Mouse (Mus musculus) Patski (cell line): ENCODE data around the gene Gm45785. TPM values are rescaled to one million over a fixed set of nuclear protein-coding genes. Genes with fewer than 3 reads are reported as not detected.
A peak's percentile ranks its signal among the peaks of the same experiment; 100 is the strongest.
"Not testable (repeated sequence)": the region's sequence is repeated elsewhere in the genome, so short reads cannot be mapped to it uniquely, and the experiment has no call there.

Source experiments
- ATAC-seq: fragments of 100-300 bp; one replicate; pipeline ENCODE4 v1.8.0; 2021
- CTCF ChIA-PET: fragments of 350-600 bp; sonication (Branson Sonifier 250); formaldehyde crosslinking; loops from one replicate; lab custom pipeline; 2022; ENCODE audit warnings: inconsistent platforms; lab: Charles Lee
- POLR2A ChIA-PET: fragments of 350-600 bp; sonication (Branson Sonifier 250); formaldehyde crosslinking; loops from one replicate; lab custom pipeline; 2022; ENCODE audit warnings: antibody characterized with exemption, inconsistent platforms; lab: Charles Lee
- DNase-seq: peaks from one replicate; pipeline ENCODE4 v3.0.0-alpha.2; 2011; ENCODE audit warnings: low read depth, low spot score
- H3K27me3 ChIP-seq: fragments of 371-371 bp; one replicate; pipeline ENCODE4 v1.5.1; 2021
- CTCF ChIP-seq: fragments of 100-300 bp; IDR thresholded peaks from one replicate; pipeline ENCODE4 v1.5.1; 2021
- in situ Hi-C: fragments of 300-500 bp; cut with MboI; formaldehyde crosslinking; loops from 3 replicates; pipeline ENCODE4 v1.11.1; 2018; ENCODE audit warnings: low pct_unique_long_range_greater_than_20kb, mixed read lengths
- polyA plus RNA-seq: library from polyadenylated mRNA; unstranded; gene quantifications from one replicate; pipeline ENCODE4 v1.2.3, GENCODE M21; 2021

Gene Gm45785
- polyA plus RNA-seq: not detected

DNA sequence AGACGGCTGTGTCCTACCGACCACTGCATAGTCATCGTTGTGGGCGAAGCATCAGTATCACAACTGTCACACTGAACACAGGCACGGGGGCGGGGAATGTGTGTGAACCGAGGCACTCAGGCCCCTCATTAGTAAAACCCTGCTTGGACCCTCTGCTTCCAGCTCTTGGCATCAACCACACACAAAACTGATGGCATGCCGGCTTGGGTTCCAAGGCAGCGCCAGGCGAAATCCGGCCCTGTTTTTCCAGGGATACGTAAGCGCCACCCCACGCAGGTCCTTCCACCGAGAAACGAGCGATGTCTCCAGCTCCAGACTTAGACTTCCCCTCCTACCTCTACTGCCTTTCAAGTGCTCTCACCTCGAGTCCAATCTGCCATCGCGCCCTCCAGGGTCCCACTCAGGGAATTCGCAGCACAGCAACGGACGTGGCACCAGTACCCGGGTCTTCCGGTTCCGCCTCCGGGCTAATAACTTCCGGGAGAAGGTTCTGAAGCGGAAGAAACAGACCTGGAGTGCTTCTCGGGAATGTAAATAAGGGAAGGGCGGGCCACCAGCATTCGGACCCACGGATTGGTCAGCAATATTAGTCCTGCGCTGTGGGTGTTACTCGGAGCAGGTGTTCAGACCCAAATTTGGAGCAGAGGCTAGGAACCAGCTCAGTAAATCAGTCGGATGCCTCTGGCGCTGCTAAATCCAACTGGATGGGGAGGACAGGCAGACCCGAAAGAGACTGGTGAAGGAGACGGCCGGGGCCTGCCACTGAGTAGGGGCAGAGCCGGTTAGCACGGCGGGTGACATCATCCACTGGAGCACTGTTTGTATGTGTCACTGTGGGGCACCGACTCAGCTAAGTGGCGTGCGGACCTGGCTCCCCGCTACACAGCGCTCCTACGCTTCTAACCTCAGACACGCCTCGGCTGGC, at the start of gene Gm45785:
TSS of gene Gm45785 (minus strand) at position 472 of the 925 bp plus-strand sequence.
- DNase-seq (peak; percentile 80), ATAC-seq (peak; percentile 84)
- ChIA-PET CTCF (interaction anchor here (1.2 to 1.4 kb wide), 2 partner anchors 16 to 47 kb away, joined by 3 read pairs; no protein-coding TSS in a partner anchor), POLR2A (interaction anchor here (0.7 to 2.3 kb wide), 2 partner anchors 14 to 25 kb away, joined by 3 to 10 read pairs; partner anchors contain the start of genes Psmd13 and Sirt3)
- H3K27me3 ChIP-seq: no peaks in the 10 kb centered on the region
- no peak for TF ChIP-seq CTCF
- in situ Hi-C loops: no loop called here

DNA sequence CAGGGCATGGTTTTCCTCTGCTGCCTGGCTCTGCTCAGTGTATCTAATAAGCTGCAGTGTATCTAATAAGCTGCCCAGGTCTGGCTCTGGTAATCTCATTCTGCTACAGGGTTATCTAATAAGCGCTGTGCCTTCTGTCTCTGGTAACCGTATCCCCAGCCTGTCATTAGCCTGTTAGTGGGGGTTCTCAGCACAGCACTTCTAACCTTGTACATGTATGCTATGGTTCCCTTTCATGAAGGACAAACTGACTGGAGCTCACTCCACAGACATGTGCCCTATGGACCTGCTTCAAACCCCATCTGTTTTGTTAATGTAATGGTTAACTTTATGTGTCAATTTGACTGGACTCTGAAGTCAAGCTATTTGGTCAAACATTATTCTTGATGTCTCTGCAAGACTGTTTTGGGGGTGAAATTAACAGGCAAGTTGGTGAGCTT, 49.5 kb upstream of the Gm45785 start:
- ATAC-seq (no peak), DNase-seq (no peak)
- in situ Hi-C loops: no loop called here
- POLR2A ChIA-PET: interaction anchor here (0.6 kb wide), 1 partner anchor 11 kb away, joined by 3 read pairs; no protein-coding TSS in a partner anchor
- no peaks in the 10 kb centered on the region for H3K27me3 ChIP-seq
- TF ChIP-seq CTCF: no peak
- CTCF ChIA-PET: interaction anchor here (0.8 kb wide), 1 partner anchor 69 kb away, joined by 3 read pairs; no protein-coding TSS in a partner anchor

DNA sequence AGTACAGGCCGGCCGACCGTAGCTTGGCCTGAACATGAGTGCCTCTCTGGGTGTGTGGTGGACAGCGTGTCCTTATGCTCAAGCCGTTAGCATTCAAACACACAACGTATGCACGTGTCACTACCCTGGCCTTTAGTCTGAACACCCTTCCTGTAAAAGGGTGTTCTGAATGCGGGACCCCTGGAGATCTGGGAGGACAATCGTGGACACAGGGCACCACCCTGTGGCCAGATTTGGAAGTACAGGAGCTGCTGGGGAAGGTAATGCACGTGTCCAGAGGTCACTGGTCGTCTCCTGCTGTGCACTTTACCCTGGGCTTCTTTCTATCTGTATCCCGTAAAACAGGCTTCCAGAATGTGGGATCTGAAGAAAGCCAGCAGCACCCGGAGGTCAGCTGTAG, 47.1 kb upstream of the Gm45785 start:
- POLR2A ChIA-PET: interaction anchor here (0.6 to 0.7 kb wide), 2 partner anchors 38 to 49 kb away, joined by 3 to 4 read pairs; no protein-coding TSS in a partner anchor
- in situ Hi-C loops: loop anchor here (5.0 kb wide), 1 partner anchor 61 kb away; no protein-coding TSS in a partner anchor
- CTCF ChIA-PET: interaction anchor here (0.7 to 2.1 kb wide), 14 partner anchors 9 to 62 kb away, joined by 3 to 13 read pairs (median 4); partner anchors contain the start of genes Bet1l, Odf3, Pgghg and Psmd13
- DNase-seq (no peak), ATAC-seq (peak; percentile 48)
- peak; percentile 93 for TF ChIP-seq CTCF
- no peaks in the 10 kb centered on the region for H3K27me3 ChIP-seq

DNA sequence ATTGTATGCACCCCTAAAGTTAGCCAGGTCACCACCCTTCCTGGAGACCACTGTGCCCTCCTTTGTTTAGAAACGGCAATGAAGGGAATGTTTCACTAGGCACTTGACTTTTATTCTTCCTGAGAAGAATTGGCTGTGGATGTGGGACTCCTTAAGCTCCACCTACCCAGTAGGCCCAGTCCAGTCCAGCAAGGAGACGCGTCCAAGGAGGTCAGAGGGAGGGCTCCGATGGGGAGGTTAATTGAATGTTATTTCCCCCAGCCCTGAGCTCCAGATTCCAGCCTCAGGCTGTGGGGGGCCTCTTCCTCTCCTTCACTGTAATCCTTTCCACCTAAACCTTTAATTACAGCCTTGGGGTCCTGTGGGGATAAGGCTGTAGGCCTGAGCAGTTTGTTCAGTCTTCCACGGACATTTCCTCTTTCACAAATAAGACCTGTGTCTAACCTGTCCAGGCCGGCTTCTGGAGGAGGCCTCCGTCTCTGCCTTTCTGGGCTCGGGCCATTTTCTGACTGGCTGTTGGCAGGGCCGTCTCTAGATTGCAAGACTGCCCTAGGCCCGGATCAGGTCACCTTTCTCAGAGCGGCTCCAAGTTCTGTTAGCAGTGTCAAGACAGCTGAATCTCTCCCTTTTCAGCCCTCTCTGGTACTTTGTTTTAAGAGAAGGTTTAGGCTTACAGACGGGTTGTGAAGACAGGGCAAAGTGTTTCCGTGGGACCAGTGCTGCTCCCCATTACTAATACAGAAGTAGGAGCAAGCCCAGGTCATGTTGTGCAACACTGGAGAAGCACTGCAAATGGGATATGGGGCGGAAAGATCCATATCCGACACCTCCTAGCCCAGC, 46.1 kb upstream of the Gm45785 start:
- DNase-seq (no peak), ATAC-seq (no peak)
- in situ Hi-C loops: loop anchor here (5.0 kb wide), 1 partner anchor 60 kb away; no protein-coding TSS in a partner anchor
- CTCF ChIA-PET: interaction anchor here (0.7 to 2.1 kb wide), 11 partner anchors 8 to 61 kb away, joined by 3 to 13 read pairs (median 5); partner anchors contain the start of genes Bet1l, Odf3, Pgghg and Psmd13
- TF ChIP-seq CTCF: no peak
- POLR2A ChIA-PET: no interaction called here
- H3K27me3 ChIP-seq: no peaks in the 10 kb centered on the region

DNA sequence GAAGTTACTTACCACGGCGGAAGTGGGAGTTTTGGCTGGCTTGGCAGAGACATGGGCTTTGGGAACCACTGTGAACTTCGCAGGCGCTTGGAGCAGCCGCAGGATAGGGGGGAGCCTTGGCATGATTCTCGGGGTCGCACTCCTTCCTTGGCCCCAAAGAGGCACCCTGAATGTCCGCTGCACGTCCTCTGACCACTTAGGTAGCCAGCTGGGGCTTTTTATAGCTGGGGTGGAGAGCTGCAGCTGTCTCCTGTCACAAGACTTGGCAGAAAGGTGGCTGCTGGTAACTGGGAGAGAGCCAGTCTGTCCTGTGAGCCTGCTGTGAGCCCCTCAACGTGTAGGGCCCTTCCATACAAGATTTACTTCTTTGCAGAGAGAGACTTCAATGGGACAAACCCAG, 44.1 kb upstream of the Gm45785 start, which contains the start of gene Cox8b:
TSS of gene Cox8b (minus strand) at position 227 of the 400 bp plus-strand sequence.
- in situ Hi-C loops: loop anchor here (5.0 kb wide), 1 partner anchor 58 kb away; no protein-coding TSS in a partner anchor
- POLR2A ChIA-PET: no interaction called here
- CTCF ChIA-PET: no interaction called here

DNA sequence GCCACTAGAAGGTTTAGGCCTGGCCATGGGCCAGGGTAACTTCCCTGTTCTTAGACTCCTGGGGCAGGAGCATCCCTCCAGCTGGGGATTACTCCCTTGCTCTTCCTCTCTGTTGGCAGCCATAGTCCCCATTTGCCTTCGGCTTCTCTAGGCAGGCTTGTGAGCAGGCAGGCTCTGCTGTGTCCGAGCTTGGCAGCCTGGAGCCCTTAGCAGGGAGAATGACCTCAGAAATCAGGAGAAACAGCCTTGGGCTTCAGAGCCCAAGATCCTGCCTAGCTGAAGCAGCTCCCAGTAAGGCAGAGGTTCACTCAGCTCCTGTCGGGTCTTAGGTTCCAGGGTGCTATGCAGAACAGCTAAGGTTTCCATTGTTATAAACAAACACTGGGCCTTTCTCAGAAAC, 43.0 kb upstream of the Gm45785 start:
- no peak for TF ChIP-seq CTCF
- POLR2A ChIA-PET: no interaction called here
- CTCF ChIA-PET: interaction anchor here (1.0 to 1.7 kb wide), 2 partner anchors 8 to 9 kb away, joined by 3 to 5 read pairs; no protein-coding TSS in a partner anchor
- H3K27me3 ChIP-seq: no peaks in the 10 kb centered on the region
- in situ Hi-C loops: no loop called here
- ATAC-seq (no peak), DNase-seq (no peak)

More for the DNA sequence above, 44.1 kb upstream of the Gm45785 start, which contains the start of gene Cox8b:
- TF ChIP-seq CTCF: no peak
- ATAC-seq (no peak), DNase-seq (no peak)
- H3K27me3 ChIP-seq: no peaks in the 10 kb centered on the region

DNA sequence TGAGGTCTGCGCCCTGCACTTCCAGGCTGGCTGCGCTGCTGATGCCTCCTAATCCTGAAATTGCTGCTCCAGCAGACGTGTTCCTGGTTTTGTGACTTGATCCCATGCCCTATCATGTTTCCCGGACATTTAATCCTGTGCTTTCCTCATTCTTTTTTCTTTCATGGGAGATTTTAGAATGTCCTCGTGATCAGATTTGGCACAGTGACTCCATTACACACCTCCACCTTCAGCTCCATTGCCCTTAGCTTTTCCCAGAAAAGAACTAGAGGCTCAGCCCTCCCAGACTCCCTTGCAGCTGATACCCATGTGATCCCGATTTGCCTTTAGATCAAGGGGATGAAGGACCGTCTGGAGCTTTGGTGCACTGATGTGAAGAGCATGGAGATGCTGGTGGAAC, 41.7 kb upstream of the Gm45785 start:
- CTCF ChIA-PET: no interaction called here
- POLR2A ChIA-PET: no interaction called here
- H3K27me3 ChIP-seq: no peaks in the 10 kb centered on the region
- no peak for ATAC-seq
- no peak for TF ChIP-seq CTCF
- in situ Hi-C loops: no loop called here
- no peak for DNase-seq

DNA sequence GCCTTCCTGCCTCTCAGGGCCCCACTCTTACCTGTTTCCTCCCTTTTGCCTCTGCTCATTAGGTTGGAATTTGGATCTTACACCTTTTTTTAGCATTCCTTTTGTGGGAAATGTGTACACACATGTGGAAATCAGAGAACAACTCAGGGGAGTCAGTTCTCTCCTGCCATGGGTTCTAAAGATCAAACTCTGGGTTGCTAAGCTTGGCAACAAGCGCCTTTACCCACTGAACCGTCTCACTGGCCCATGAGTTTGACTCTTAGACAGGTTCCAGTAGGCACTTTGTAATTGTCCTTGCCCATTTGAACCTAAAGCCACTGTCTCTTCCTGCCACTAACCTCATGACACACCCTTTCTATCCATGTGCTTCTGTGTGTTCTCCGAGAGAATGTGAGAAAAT, 38.5 kb upstream of the Gm45785 start:
- no peak for TF ChIP-seq CTCF
- ChIA-PET CTCF (interaction anchor here (1.6 kb wide), 1 partner anchor 9 kb away, joined by 3 read pairs; no protein-coding TSS in a partner anchor), POLR2A (interaction anchor here (0.6 kb wide), 1 partner anchor 13 kb away, joined by 3 read pairs; the partner anchor contains the start of gene Psmd13)
- DNase-seq (no peak), ATAC-seq (no peak)
- in situ Hi-C loops: no loop called here
- H3K27me3 ChIP-seq: no peaks in the 10 kb centered on the region

DNA sequence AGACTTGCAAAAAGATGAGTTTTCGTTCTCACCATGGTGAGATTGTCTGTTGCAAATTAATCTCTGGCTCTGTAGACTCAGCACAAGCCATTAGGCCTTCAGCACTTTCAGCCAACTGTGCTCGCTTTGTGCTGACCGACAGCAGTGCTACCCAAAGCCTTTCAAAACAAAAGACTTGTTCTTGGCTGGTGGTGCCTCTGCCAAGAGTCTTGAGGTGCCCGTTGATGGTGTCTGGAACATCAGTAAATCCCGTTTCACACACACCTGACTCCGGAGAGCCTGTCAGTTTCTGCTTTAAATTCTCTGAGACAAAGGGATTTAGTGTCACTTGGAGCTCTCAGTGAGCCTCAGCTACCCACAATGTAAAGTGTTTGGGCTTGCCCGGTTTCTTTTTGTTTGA, 37.9 kb upstream of the Gm45785 start:
- ChIA-PET POLR2A (interaction anchor here (0.6 kb wide), 1 partner anchor 13 kb away, joined by 3 read pairs; the partner anchor contains the start of gene Psmd13), CTCF (interaction anchor here (0.6 to 1.6 kb wide), 2 partner anchors 9 to 291 kb away, joined by 3 read pairs; no protein-coding TSS in a partner anchor)
- in situ Hi-C loops: no loop called here
- H3K27me3 ChIP-seq: no peaks in the 10 kb centered on the region
- no peak for ATAC-seq
- no peak for DNase-seq
- no peak for TF ChIP-seq CTCF

DNA sequence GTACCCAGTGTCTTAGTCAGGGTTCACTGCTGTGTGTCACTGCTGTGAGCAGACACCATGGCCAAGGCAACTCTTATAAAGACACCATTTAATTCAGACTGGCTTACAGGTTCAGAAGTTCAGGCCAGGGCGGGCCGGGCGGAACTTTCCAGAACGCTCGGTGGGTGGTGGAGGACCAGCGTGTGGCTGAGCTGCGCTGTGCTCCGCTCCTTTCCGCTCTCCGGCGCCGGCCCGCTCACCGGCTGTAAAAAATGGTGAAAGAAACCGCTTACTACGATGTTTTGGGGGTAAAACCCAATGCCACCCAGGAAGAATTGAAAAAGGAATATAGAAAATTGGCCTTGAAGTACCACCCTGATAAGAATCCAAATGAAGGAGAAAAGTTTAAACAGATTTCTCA, 34.5 kb upstream of the Gm45785 start:
- CTCF ChIA-PET, DNase-seq: not testable (repeated sequence)
- POLR2A ChIA-PET: interaction anchor here (1.1 kb wide), 1 partner anchor 19 kb away, joined by 3 read pairs; no protein-coding TSS in a partner anchor

More for the DNA sequence above, 34.5 kb upstream of the Gm45785 start:
- ATAC-seq, in situ Hi-C loops, H3K27me3 ChIP-seq: not testable (repeated sequence)
